Mouse (Mus musculus): Measurements from ENCODE around the gene Tctex1d2. TPM values are rescaled to one million over a fixed set of nuclear protein-coding genes. Genes with fewer than 3 reads are reported as not detected.

Tctex1d2 gene
- polyA plus RNA-seq, 1 experiment: 8.8 TPM

DNA sequence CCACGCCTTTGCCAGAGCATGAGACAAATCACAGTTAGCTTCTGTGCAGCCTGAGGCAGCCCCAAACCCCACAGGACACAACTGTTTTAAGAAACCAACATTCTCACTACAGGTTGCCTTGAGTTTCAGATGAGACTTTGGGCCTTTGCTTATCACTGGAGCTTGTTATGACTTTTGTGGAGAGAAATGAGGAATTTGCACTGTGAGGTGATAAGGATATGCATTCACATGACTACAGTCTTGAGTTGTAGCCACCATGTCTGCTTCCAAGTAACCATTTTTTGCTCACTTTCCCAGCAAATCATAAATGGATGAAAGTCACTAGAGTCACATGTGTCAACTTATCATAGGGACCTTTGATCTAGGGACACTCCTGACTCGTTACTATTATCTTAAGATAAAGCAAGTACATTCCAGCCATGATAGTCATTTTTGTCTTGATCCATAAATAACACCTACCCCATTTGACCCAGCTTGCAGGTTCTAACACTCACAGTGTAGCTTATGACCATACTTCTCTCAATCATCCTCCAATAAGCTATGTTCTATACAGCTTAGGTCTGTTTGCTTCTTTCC is 27.1 kb downstream of the Tctex1d2 start:
- Histone ChIP-seq H3K4me3 (ENCODE audit: insufficient read depth, low read depth, low read length) (no peak overlapping the region), H3K27ac (replicated peaks; ENCODE audit: low read depth, low read length) (no peak overlapping the region), H3K4me1 (ENCODE audit: control insufficient read depth, insufficient read depth, insufficient read length, low read length) (peaks cover 8% of the 10 kb centered on the region; the same call in 1 of the 2 replicates)

DNA sequence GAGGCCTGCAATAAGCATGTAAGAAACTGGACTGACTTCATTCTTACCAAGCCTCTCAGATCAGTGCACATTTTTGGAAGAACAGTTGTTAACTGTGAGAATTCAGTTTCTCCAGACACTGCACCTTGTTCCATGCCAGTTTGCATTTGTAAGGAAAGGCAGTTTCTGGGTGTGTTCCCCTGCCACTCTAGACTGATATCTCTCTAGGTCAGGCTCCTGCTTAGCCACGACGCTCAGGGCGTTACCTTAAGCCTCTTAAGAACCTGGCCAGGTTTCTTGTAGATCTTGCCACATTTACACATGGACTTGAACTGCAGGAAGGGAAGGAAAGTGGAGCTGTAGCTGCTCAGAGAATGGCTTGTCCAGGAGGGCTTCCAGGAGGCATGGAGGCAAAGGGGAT is 30.2 kb downstream of the Tctex1d2 start:
- no peak overlapping the region for H3K4me3 ChIP-seq (ENCODE audit: insufficient read depth, low read depth, low read length)
- H3K27ac ChIP-seq (replicated peaks; ENCODE audit: low read depth, low read length): no peak overlapping the region
- H3K4me1 ChIP-seq (ENCODE audit: control insufficient read depth, insufficient read depth, insufficient read length, low read length): peaks cover 8% of the 10 kb centered on the region; the same call in 1 of the 2 replicates

DNA sequence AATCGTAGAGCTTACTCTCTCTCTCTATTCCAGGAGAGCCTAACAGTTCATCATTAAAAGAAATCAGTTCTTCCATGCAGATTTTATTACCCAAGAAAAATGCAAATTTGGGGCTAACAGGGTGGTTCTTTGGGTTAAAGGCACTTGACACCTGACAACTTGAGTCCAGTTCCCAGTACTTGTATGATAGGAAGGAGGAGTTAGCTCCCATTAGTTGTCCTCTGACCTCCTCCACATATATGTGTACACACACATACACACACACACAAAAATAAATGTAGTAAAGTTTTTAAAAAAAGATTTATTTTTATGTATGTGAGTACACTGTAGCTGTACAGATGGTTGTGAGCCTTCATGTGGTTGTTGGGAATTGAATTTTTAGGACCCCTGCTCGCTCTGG is 30.6 kb downstream of the Tctex1d2 start:
- no peak overlapping the region for H3K4me3 ChIP-seq (ENCODE audit: insufficient read depth, low read depth, low read length)
- no peak overlapping the region for H3K27ac ChIP-seq (replicated peaks; ENCODE audit: low read depth, low read length)
- peaks cover 8% of the 10 kb centered on the region; the same call in 1 of the 2 replicates for H3K4me1 ChIP-seq (ENCODE audit: control insufficient read depth, insufficient read depth, insufficient read length, low read length)

DNA sequence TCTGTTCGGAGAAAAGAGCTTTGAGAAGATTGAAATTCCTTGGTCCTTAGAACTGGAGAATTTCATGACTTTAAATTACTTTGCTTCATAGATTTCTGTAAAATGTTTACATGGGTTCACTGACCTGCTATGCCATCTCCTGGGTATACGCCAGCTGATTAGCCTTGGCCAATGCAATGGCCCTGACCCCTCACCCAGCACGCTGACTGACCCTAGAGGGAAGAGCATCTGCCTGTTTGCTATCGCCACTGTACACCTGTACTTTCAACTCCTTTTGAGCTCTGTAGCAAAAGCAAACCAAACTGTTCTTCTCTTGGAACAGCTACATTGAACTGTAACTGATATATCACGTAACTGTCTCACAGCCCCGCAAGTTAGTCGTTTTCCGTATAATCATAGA is 33.6 kb downstream of the Tctex1d2 start:
- no peak overlapping the region for H3K4me3 ChIP-seq (ENCODE audit: insufficient read depth, low read depth, low read length)
- no peak overlapping the region for H3K27ac ChIP-seq (replicated peaks; ENCODE audit: low read depth, low read length)
- 0 out of 2 replicates have a peak, but pooled peaks cover 2% of the 10 kb centered on the region for H3K4me1 ChIP-seq (ENCODE audit: control insufficient read depth, insufficient read depth, insufficient read length, low read length)

DNA sequence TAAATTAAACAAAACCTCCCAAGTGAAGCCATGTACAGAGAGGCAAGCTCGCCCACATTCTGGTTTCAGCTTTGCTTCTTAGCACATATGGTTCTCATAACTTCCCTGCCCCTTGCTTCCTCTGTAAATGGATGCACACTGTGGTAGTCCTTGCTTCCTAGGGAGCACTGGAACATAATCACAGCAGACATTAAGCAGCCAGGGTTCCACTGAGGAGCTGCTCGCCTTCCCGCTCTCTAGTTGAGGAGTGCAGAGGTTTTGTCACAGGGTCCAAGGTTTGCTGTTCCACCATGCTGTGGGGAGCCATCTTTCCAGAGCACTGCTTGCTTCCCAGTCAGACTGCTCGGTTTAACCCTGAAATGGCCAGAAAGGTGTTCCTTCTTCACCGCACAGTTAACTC is 35.1 kb downstream of the Tctex1d2 start:
- 0 out of 2 replicates have a peak, but pooled peaks cover 2% of the 10 kb centered on the region for H3K4me1 ChIP-seq (ENCODE audit: control insufficient read depth, insufficient read depth, insufficient read length, low read length)
- H3K27ac ChIP-seq (replicated peaks; ENCODE audit: low read depth, low read length): no peak overlapping the region
- no peak overlapping the region for H3K4me3 ChIP-seq (ENCODE audit: insufficient read depth, low read depth, low read length)

DNA sequence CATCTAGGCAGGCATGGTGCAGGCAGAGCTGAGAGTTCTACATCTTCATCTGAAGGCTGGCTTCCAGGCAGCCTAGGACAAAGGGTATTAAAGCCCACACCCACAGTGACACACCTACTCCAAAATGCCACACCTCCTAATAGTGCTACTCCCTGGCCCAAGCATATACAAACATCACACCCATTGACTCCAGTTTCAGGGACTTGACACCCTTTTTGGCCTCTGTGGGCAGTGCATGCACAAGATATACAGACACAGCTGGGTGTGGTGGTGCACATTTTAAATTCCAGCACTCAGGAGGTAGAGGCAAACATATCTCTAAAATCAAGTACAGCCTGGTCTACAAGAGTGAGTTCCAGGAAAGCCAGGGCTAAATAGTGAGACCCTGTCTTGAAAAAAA is 36.6 kb downstream of the Tctex1d2 start:
- H3K4me1 ChIP-seq (ENCODE audit: control insufficient read depth, insufficient read depth, insufficient read length, low read length): no peaks in the 10 kb centered on the region

DNA sequence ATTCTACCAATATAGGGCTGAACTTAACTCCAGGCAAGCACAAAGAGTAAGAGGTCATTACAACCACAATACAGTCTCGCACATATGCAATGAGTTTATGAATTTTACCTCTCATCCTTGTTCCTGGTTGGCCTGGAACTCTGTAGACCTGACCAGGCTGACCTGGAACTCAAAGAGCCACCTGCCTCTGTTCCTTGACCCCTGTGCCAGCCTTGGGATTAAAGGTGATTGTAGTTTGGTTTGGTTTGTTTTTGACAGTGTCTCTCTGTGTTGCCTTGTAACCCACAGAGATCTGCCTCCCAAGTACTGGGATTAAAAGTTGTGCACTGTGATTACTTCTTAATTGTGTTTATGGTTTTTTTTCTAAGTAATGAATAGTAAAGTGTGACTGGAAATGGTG is 37.3 kb downstream of the Tctex1d2 start:
- H3K4me1 ChIP-seq (ENCODE audit: control insufficient read depth, insufficient read depth, insufficient read length, low read length): no peaks in the 10 kb centered on the region
- H3K27ac ChIP-seq (replicated peaks; ENCODE audit: low read depth, low read length): no peak overlapping the region
- H3K4me3 ChIP-seq (ENCODE audit: insufficient read depth, low read depth, low read length): no peak overlapping the region

More for the DNA sequence above, 36.6 kb downstream of the Tctex1d2 start:
- no peak overlapping the region for H3K4me3 ChIP-seq (ENCODE audit: insufficient read depth, low read depth, low read length)
- H3K27ac ChIP-seq (replicated peaks; ENCODE audit: low read depth, low read length): no peak overlapping the region

DNA sequence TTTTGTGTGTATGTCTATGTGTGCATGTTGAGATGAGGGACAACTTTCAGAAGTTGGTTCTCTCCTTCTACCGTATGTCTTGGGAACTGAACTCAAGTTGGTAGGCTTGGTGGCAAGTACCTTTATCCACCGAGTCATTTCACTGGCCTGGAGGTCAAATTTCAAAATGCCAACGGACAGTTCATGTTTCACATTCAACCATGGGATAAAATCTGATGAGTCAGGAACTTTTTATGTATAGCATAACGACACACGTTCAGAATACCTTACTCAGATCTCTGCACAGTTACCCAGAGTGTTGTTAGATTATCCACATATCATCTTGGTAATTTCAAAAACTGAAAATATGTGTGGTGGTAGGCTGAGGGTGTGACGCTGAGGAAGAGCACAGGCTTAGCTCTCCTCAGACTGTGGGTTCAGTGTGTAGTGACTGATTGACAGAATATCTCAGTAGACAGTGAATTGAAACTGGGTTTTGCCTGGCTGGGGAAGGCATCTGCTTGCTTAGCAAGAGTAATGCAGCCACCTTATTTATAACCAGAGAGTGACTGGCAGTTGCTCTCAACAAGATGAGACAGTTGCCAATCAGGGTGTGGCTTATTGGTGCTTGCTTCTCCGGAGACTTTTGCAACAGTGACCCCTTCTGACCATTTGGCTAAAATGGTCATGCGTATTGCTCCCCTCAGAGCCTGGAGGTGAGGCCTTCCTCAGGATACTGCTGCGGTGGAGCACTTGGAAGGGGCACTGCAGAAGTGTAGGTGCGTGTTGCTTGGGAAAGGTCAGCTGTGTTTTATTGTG is 38.3 kb downstream of the Tctex1d2 start:
- Histone ChIP-seq H3K4me1 (ENCODE audit: control insufficient read depth, insufficient read depth, insufficient read length, low read length) (no peaks in the 10 kb centered on the region), H3K4me3 (ENCODE audit: insufficient read depth, low read depth, low read length) (no peak overlapping the region), H3K27ac (replicated peaks; ENCODE audit: low read depth, low read length) (no peak overlapping the region)

DNA sequence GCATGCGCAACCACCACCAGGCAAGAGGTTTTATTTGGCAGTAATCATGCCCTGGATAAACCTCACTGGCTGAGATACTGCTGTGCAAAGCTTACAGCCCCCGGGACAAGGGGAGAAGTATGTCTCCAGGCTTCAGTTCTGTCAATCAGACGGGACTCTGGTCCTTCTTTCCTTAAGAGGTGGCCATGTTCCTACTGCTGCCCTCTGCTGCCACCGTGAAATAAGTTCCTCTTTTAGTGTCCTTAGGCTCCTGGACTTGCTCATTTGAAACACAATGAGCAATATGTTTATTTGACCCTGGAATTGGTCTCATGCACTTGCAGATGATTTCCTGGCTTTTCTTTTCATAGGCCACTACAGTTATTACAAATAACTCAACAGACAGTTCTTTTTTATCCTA is 41.0 kb downstream of the Tctex1d2 start:
- H3K4me3 ChIP-seq (ENCODE audit: insufficient read depth, low read depth, low read length): no peak overlapping the region
- H3K27ac ChIP-seq (replicated peaks; ENCODE audit: low read depth, low read length): no peak overlapping the region
- no peaks in the 10 kb centered on the region for H3K4me1 ChIP-seq (ENCODE audit: control insufficient read depth, insufficient read depth, insufficient read length, low read length)

DNA sequence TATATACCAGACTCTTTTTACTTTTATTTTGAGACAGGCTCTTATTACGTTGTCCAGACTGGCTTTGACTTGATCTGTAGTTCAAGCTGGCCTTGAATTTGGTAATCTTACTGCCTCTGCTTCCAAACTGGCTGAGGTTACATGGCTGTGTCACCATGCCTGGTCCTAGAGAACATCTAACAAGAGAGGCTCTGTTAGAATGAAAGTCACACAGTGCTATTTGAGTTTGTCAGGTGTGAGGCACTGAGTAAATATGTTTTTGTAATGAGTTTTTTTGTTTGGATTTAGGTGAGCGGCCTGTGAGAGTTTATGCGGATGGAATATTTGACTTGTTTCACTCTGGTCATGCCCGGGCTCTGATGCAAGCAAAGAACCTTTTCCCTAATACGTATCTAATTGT is 42.2 kb downstream of the Tctex1d2 start:
- no peak overlapping the region for H3K27ac ChIP-seq (replicated peaks; ENCODE audit: low read depth, low read length)
- H3K4me3 ChIP-seq (ENCODE audit: insufficient read depth, low read depth, low read length): no peak overlapping the region
- H3K4me1 ChIP-seq (ENCODE audit: control insufficient read depth, insufficient read depth, insufficient read length, low read length): no peaks in the 10 kb centered on the region

DNA sequence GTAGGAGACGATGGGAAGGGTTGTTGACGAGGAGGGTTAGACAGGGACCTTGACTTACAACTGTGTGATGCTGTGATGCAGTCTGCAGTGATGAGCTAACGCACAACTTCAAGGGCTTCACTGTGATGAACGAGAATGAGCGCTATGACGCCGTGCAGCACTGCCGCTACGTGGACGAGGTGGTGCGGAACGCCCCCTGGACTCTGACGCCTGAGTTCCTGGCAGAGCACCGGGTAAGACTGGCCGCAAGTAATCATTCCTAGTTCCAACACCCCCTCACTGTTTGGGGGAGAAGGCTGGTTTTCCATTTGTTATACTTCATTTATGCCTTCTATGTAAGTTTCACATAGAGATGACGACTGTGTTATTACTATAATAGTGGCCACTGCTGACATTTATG is 43.4 kb downstream of the Tctex1d2 start:
- Histone ChIP-seq H3K27ac (replicated peaks; ENCODE audit: low read depth, low read length) (no peak overlapping the region), H3K4me1 (ENCODE audit: control insufficient read depth, insufficient read depth, insufficient read length, low read length) (no peaks in the 10 kb centered on the region), H3K4me3 (ENCODE audit: insufficient read depth, low read depth, low read length) (no peak overlapping the region)

DNA sequence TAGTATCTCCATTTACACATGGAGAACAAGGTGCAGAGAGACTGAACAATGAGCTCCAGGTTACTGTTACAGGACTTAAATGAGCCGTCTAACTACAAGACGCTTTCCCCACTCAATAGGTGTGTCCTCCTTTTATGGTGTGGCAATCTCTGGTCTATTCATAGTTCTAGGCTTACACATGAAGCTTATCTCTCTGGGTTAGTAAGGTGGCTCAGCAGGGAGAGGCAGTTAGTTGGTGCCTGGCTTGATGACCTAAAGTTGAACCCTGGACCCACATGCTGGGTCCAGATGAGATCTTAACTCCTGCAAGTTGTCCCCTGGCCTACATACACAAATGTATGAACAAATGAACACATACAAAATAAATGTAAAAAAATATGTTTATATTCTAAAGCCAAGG is 43.9 kb downstream of the Tctex1d2 start:
- no peaks in the 10 kb centered on the region for H3K4me1 ChIP-seq (ENCODE audit: control insufficient read depth, insufficient read depth, insufficient read length, low read length)
- H3K27ac ChIP-seq (replicated peaks; ENCODE audit: low read depth, low read length): no peak overlapping the region
- no peak overlapping the region for H3K4me3 ChIP-seq (ENCODE audit: insufficient read depth, low read depth, low read length)

DNA sequence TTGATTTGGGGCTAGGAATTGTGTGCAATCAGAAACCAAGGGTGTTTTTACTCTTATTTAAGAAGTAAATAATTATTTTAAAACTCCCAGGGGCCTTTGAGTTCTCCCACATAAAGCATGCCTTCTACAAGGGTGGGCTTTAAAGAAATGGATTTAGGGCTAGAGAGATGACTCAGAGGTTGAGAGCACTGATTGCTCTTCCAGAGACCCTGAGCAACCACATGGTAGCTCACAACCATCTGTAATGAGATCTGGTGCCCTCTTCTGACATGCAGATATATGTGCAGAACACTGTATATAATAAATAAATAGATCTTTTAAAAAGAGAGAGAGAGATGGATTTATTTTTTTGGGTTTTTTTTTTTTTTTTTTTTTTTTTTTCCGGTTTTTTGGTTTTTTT is 45.4 kb downstream of the Tctex1d2 start:
- Histone ChIP-seq H3K4me3 (ENCODE audit: insufficient read depth, low read depth, low read length) (no peak overlapping the region), H3K27ac (replicated peaks; ENCODE audit: low read depth, low read length) (no peak overlapping the region), H3K4me1 (ENCODE audit: control insufficient read depth, insufficient read depth, insufficient read length, low read length) (no peaks in the 10 kb centered on the region)

DNA sequence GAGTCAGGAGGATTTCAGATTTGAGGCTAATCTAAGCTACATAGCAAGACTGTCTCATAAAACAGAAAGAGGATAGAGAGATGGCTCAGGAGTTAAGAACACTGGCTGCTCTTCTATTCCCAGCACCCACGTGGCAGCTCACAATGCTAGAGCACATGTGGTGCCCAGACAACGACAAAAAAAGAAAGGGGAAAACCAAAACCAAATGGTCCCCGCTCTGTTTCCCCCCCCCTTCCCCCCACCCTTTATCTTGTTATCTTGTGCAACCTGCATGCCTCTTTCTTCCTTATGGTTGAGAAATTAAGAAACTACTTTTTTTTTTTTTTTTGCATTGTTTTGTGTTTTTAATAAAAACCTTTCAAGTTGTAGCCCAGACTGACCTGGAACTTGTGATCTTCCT is 49.0 kb downstream of the Tctex1d2 start:
- Histone ChIP-seq H3K27ac (replicated peaks; ENCODE audit: low read depth, low read length) (no peak overlapping the region), H3K4me3 (ENCODE audit: insufficient read depth, low read depth, low read length) (no peak overlapping the region), H3K4me1 (ENCODE audit: control insufficient read depth, insufficient read depth, insufficient read length, low read length) (no peaks in the 10 kb centered on the region)

DNA sequence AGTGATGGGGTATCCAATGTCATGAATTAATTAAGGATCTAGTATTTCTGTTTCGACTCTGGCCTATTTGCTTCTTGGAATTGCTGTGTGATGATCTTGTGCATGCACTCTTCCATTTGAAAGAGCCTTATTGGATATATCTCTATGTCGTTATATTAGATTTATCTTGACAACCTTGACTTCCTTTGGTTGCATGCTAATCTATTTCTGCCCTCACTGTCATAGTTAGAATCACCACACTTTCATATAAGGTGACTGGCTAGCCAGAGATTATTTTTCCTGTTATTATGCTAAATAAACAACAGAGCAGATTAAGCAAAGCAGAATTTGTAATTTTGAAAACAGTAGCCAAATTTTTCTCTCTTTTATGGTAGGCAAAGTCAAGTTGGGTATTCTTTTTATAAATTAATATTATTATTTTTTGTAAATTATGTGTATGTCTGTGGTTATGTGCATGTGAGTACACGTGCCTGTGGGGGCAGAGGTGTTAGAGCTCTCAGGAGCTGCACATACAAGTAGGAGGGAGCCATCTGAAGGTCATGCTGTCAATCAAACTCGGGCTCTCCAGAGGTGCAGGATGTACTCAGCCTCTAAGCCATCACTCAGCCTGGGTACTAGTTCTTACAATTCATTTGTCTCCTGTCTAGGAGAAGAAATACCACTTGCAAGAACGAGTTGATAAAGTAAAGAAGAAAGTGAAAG is 50.1 kb downstream of the Tctex1d2 start:
- H3K4me3 ChIP-seq (ENCODE audit: insufficient read depth, low read depth, low read length): no peak overlapping the region
- no peaks in the 10 kb centered on the region for H3K4me1 ChIP-seq (ENCODE audit: control insufficient read depth, insufficient read depth, insufficient read length, low read length)
- no peak overlapping the region for H3K27ac ChIP-seq (replicated peaks; ENCODE audit: low read depth, low read length)
